Mouse (Mus musculus) liver, embryonic 12.5 days (tissue): Measurements from ENCODE around the gene Slc32a1. TPM values are rescaled to one million over a fixed set of nuclear protein-coding genes. Genes with fewer than 3 reads are reported as not detected.

Experiments used
- ATAC-seq: fragments of 200-750 bp; cut with Nextera tagmentation; 2 replicates; pipeline ENCODE4 v1.8.0; 2017; ENCODE audit warnings: moderate number of reproducible peaks, mild to moderate bottlenecking, moderate library complexity
- H3K27ac ChIP-seq: fragments of 300-500 bp; sonication (generic); 2 replicates; pipeline ENCODE4 v1.5.1; 2016; ENCODE audit warnings: mild to moderate bottlenecking
- H3K27me3 ChIP-seq: fragments of 300-500 bp; sonication (generic); replicated peaks from 2 replicates; pipeline ENCODE4 v1.6.1; 2016; ENCODE audit warnings: mild to moderate bottlenecking, moderate library complexity
- H3K36me3 ChIP-seq: fragments of 300-500 bp; sonication (generic); 2 replicates; pipeline ENCODE4 v1.6.1; 2016; ENCODE audit warnings: mild to moderate bottlenecking, moderate library complexity
- H3K4me1 ChIP-seq: fragments of 300-500 bp; sonication (generic); 2 replicates; pipeline ENCODE4 v1.6.1; 2016
- H3K4me2 ChIP-seq: fragments of 300-500 bp; sonication (generic); 2 replicates; pipeline ENCODE4 v1.6.1; 2016; ENCODE audit warnings: mild to moderate bottlenecking, moderate library complexity
- H3K4me3 ChIP-seq: fragments of 300-500 bp; sonication (generic); 2 replicates; pipeline ENCODE4 v1.5.1; 2016; ENCODE audit warnings: mild to moderate bottlenecking, moderate library complexity
- H3K9ac ChIP-seq: fragments of 300-500 bp; sonication (generic); 2 replicates; pipeline ENCODE4 v1.6.1; 2016; ENCODE audit warnings: mild to moderate bottlenecking, moderate library complexity
- H3K9me3 ChIP-seq: fragments of 300-500 bp; sonication (generic); replicated peaks from 2 replicates; pipeline ENCODE4 v1.6.1; 2016; ENCODE audit warnings: mild to moderate bottlenecking, moderate library complexity
- WGBS: fragments of 180-500 bp; shearing (Covaris S2); methylation state at CpG from one replicate; pipeline ENCODE4 v1.1.7; 2016; ENCODE audit not compliant: insufficient replicate concordance; 5-methylcytosine and 5-hydroxymethylcytosine counted together
- polyA plus RNA-seq: library from polyadenylated mRNA; unstranded; fragments of >200 nt; fragmentation: Nextera tagmentation; extraction: Ambion mirVana; gene quantifications from 2 replicates; pipeline ENCODE4 v1.2.1, GENCODE M21; 2016

Gene Slc32a1
- polyA plus RNA-seq, 1 experiment from 2014 or later: not detected

DNA sequence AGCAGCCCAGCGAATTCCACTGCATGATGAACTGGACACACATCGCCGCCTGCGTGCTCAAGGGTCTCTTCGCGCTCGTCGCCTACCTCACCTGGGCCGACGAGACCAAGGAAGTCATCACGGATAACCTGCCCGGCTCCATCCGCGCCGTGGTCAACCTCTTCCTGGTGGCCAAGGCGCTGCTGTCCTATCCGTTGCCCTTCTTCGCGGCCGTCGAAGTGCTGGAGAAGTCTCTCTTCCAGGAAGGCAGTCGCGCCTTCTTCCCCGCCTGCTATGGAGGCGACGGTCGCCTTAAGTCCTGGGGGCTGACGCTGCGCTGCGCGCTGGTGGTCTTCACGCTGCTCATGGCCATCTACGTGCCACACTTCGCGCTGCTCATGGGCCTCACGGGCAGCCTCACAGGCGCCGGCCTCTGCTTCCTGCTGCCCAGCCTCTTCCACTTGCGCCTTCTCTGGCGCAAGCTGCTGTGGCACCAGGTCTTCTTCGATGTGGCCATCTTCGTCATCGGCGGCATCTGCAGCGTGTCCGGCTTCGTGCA, 3.9 kb downstream of the Slc32a1 start:
- Histone ChIP-seq H3K27ac (no peak overlapping the region), H3K27me3 (peaks cover 100% of the 10 kb centered on the region), H3K9me3 (no peaks in the 10 kb centered on the region), H3K36me3 (no peaks in the 10 kb centered on the region), H3K4me3 (no peak overlapping the region; the same call in 1 of the 2 replicates), H3K4me1 (peaks cover 27% of the 10 kb centered on the region), H3K4me2 (peak overlapping the region; percentile 5; the same call in 1 of the 2 replicates), H3K9ac (no peak overlapping the region)
- ATAC-seq: no peak
- WGBS: 4% methylated on average over 47 of the region's 47 CpGs

DNA sequence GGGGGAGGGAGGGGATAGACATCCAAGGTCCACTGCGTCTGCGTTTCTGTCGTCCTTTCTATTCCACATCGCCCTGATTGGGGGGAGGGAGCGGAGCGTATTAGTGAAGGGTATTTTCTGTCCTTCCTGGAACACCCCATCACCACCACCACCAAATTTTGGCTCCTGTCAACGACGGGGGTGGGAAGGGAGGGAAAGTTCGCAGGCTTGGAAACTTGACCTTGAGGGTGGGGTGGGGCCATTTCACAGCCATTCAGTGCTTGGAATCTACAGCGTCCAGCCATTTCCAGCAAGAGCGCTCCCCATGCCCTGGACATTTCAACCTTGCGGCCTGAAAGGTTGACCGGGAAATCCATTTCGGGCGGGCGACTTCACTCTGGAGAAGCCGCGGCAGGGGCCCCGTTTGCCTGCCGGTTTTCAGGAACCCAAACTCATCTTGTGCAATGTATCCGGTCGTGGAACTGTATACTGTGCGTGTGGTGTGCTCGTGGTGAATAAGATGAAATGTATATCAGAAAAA, 4.7 kb downstream of the Slc32a1 start:
- Histone ChIP-seq H3K4me3 (no peak overlapping the region), H3K27me3 (peaks cover 100% of the 10 kb centered on the region), H3K4me1 (peaks cover 23% of the 10 kb centered on the region), H3K4me2 (0 out of 2 replicates have a peak overlapping the region, but pooled peaks have one; percentile 5), H3K9me3 (no peaks in the 10 kb centered on the region), H3K27ac (no peak overlapping the region), H3K36me3 (no peaks in the 10 kb centered on the region), H3K9ac (no peak overlapping the region)
- no peak for ATAC-seq
- 3% methylated on average over 24 of the region's 24 CpGs for WGBS

DNA sequence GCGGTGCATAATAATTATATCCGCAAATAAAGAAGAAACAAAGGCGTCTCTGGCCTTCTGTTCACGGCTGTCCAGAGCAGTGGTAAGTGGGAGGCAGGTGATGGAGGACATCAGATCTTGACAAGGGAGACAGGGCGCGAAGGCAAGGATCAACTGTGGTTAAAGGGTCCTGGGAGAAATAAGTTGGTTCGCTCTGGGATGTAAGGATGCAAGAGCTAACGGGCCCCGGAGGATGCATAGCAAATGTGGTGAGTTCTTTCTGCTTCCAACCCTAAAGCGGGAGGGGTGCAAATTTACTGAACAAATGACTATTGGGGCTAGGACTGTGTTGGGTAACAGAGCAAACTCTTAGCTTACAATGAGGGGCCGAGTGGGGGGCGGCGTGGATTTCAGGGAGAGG, 5.1 kb downstream of the Slc32a1 start:
- no peaks in the 10 kb centered on the region for H3K36me3 ChIP-seq
- no peak overlapping the region for H3K4me3 ChIP-seq
- no peak for ATAC-seq
- no peak overlapping the region for H3K9ac ChIP-seq
- H3K4me2 ChIP-seq: no peak overlapping the region
- H3K9me3 ChIP-seq: no peaks in the 10 kb centered on the region
- peaks cover 100% of the 10 kb centered on the region for H3K27me3 ChIP-seq
- 8% methylated on average over 13 of the region's 13 CpGs for WGBS
- H3K27ac ChIP-seq: no peak overlapping the region
- H3K4me1 ChIP-seq: peaks cover 18% of the 10 kb centered on the region

DNA sequence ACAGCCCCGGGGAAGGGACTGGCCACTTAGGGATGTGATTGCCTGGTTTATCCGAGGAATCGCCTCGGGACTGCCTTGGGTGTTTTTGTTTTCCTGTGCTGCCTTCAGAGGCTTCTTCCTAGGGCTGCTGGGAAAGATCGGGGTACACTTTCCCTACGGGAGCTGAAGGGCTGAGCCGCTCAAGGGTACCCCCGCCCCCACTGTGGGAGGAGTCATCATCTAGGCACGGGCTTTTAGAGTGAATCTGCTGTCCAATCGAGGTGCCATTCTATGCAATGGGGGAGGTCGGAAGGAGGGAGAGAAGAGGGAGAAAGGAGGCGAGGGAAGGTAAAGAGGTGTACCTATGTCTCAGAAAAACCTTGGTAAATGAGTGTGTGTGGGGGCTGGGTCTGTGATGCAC, 5.7 kb downstream of the Slc32a1 start:
- no peaks in the 10 kb centered on the region for H3K36me3 ChIP-seq
- no peak overlapping the region for H3K4me3 ChIP-seq
- ATAC-seq: no peak
- H3K9me3 ChIP-seq: no peaks in the 10 kb centered on the region
- no peak overlapping the region for H3K4me2 ChIP-seq
- no peak overlapping the region for H3K9ac ChIP-seq
- H3K27ac ChIP-seq: no peak overlapping the region
- peaks cover 100% of the 10 kb centered on the region for H3K27me3 ChIP-seq
- H3K4me1 ChIP-seq: peaks cover 12% of the 10 kb centered on the region; the same call in 1 of the 2 replicates
- 3% methylated on average over 12 of the region's 12 CpGs for WGBS

DNA sequence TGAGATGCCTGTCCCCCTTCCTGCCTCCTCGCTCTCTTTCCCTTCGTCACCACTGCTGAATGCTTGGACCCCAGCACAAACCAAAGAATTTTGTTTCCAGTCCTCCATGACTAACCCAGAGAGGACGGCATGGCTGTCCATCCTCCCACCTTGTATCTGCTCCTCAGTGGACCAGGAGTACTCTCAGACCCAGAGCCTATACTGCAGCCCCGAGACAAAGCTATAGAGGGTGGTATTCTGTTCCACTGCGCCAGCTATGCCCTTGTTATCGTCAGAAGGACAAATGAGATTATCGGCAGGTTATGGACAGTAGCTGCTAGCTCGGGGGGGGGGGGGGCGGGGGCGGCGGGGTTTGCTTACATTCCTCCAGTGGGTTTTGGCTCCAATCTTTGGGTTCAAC, 6.2 kb downstream of the Slc32a1 start:
- Histone ChIP-seq H3K4me1 (peaks cover 12% of the 10 kb centered on the region; the same call in 1 of the 2 replicates), H3K27ac (no peak overlapping the region), H3K4me3 (no peak overlapping the region), H3K4me2 (no peak overlapping the region), H3K36me3 (no peaks in the 10 kb centered on the region), H3K9ac (no peak overlapping the region), H3K27me3 (peaks cover 100% of the 10 kb centered on the region), H3K9me3 (no peaks in the 10 kb centered on the region)
- 8% methylated on average over 11 of the region's 11 CpGs for WGBS
- ATAC-seq: no peak

DNA sequence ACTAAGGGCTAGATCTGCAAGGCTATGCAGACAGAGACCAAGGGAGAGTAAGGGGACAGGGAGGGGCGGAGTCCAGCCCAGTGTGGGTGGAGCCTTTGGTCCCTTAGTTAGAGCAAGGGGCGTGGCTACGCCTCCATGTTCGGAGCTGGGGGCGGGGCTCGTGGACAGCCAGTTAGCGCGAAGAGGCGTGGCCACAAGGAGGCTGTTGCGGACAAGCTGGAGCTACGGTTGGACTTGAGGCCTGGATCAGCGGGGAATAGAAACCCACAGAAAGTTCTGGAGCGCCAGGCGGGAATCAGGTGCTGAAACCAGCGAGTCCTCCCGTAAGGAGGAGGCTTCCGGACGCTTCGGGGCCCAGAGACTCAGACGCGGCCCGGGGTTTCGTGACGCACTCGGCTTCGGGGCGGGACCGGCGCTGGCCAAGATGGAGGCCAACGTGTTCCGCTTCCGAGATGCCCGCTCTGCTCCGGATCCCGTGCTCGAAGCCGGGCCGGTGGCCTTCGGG, 14.2 kb downstream of the Slc32a1 start, which contains the start of gene Actr5:
Gene Actr5 (plus strand): TSS at position 171 of the 505 bp plus-strand sequence.
- H3K27me3 ChIP-seq: peaks cover 25% of the 10 kb centered on the region
- peak; percentile 89 for ATAC-seq
- under 1% methylated on average over 39 of the region's 39 CpGs for WGBS
- H3K36me3 ChIP-seq: peaks cover 34% of the 10 kb centered on the region
- H3K9ac ChIP-seq: peak within 1 kb of the TSS; percentile 85
- H3K4me1 ChIP-seq: peaks cover 35% of the 10 kb centered on the region
- H3K27ac ChIP-seq: peak within 1 kb of the TSS; percentile 79
- H3K9me3 ChIP-seq: no peaks in the 10 kb centered on the region
- H3K4me3 ChIP-seq: peak within 1 kb of the TSS; percentile 96
- H3K4me2 ChIP-seq: peak within 1 kb of the TSS; percentile 77

DNA sequence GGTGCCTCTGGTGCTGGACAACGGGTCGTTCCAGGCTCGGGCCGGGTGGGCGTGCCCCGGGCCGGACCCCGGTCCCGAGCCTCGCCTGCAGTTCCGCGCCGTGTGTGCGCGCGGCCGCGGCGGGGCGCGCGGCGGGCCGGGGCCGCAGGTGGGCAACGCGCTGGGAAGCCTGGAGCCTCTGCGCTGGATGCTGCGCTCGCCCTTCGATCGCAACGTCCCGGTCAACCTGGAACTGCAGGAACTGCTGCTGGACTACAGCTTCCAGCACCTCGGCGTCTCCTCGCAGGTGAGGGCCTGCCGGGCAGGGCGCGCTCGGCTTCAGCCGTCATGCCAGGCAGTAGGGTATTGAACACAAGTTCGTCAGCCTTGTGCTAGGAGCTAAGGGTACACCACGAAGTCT, 14.7 kb downstream of the Slc32a1 start:
- peak overlapping the region; percentile 79 for H3K27ac ChIP-seq

DNA sequence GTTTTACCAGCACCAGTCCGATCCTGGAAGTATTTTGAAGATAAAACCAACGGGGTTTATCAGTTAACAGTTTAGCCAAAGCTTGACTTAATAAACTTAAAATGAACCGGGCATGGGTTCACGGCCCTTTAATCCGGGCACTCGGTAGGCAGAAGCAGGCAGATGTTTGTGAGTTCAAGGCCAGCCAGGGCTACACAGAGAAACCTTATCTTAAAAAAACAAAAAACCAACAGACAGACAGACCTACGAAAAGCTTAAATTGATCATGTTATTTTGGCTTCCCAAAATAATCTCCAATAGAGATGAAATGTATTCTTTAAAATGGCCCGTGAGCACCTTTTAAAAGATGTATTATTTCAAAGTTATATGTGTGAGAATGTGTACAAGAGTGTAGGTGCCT, 15.1 kb downstream of the Slc32a1 start:
- 18% methylated on average over 8 of the region's 8 CpGs for WGBS
- no peak overlapping the region for H3K27ac ChIP-seq

More for the DNA sequence above, 14.7 kb downstream of the Slc32a1 start:
- H3K9me3 ChIP-seq: no peaks in the 10 kb centered on the region
- H3K27me3 ChIP-seq: peaks cover 20% of the 10 kb centered on the region
- peak overlapping the region; percentile 77 for H3K4me2 ChIP-seq
- under 1% methylated on average over 44 of the region's 44 CpGs for WGBS
- ATAC-seq: peak; percentile 65
- peak overlapping the region; percentile 96 for H3K4me3 ChIP-seq
- H3K4me1 ChIP-seq: peaks cover 35% of the 10 kb centered on the region
- H3K9ac ChIP-seq: peak overlapping the region; percentile 85
- peaks cover 38% of the 10 kb centered on the region for H3K36me3 ChIP-seq

DNA sequence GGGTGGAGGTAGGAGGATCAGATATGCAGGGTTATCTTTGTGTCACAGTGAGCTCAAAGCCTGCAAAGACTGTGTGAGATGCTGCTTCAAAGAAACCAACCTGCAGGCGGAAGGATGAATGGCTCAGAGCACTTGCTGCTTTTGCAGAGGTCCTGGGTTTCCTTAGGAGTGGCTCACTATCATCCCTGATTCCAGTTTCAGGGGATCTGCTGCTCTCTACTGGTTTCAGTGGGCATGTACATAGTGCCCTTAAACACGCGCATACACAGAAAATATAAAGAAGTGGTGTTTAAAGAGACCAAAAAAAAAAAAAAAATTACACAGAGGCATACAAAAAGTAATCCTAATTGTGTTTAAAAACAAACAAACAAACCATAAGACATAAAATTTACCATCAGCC, 18.3 kb downstream of the Slc32a1 start:
- ATAC-seq: no peak
- H3K4me2 ChIP-seq: no peak overlapping the region
- no peak overlapping the region for H3K4me3 ChIP-seq
- no peaks in the 10 kb centered on the region for H3K9me3 ChIP-seq
- peaks cover 35% of the 10 kb centered on the region for H3K4me1 ChIP-seq
- H3K36me3 ChIP-seq: peaks cover 74% of the 10 kb centered on the region
- WGBS: 82% methylated on average over 3 of the region's 3 CpGs
- no peak overlapping the region for H3K9ac ChIP-seq
- H3K27me3 ChIP-seq: no peaks in the 10 kb centered on the region
- H3K27ac ChIP-seq: no peak overlapping the region

More for the DNA sequence above, 15.1 kb downstream of the Slc32a1 start:
- Histone ChIP-seq H3K9ac (peak overlapping the region; percentile 85), H3K4me1 (peaks cover 35% of the 10 kb centered on the region), H3K9me3 (no peaks in the 10 kb centered on the region), H3K4me3 (peak overlapping the region; percentile 96), H3K36me3 (peaks cover 43% of the 10 kb centered on the region), H3K27me3 (peaks cover 15% of the 10 kb centered on the region), H3K4me2 (peak overlapping the region; percentile 77)
- ATAC-seq: no peak

DNA sequence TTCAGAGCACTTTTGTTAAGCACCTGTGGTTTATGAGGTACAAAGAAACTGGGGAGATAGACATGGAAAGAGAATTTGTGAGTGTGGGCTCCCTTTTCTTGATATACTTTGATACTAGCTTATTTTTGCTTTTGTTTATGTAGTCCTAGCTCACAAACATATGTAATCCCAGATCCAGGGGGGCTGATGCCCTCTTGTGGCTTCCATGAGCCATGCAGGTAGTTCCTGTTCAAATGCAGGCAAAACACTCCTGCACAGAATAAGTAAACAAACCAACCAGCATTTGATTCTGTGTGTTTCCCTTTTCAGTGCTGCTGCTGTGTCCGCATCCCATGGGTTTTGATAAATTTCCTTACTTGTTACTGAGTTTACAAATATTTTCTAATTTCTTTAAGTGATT, 18.8 kb downstream of the Slc32a1 start:
- 71% methylated on average over 1 of the region's 1 CpGs for WGBS
- Histone ChIP-seq H3K4me2 (no peak overlapping the region), H3K36me3 (peaks cover 77% of the 10 kb centered on the region), H3K27ac (no peak overlapping the region), H3K4me3 (no peak overlapping the region), H3K9ac (no peak overlapping the region), H3K4me1 (peaks cover 30% of the 10 kb centered on the region), H3K9me3 (no peaks in the 10 kb centered on the region), H3K27me3 (no peaks in the 10 kb centered on the region)
- ATAC-seq: no peak

DNA sequence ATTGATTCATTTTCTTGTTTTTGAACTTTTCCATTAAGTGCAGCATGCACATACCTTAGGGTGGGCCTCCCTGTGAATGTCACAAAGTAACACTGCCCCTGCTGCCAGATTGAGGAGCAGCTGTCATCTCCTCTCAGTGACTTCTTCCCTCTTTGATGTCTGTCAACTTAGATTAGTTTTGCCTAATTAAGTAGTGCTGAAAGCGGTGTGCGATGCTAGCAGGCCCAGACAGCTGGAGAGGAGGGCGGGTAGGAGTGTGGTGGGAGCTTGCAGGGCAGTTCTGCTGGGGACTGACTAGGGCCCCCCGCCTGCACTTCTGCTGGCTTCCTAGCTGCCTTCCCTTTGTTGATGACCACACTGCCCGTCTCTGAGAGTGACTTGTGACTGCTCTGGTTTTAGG, 21.3 kb downstream of the Slc32a1 start:
- 86% methylated on average over 5 of the region's 5 CpGs for WGBS

DNA sequence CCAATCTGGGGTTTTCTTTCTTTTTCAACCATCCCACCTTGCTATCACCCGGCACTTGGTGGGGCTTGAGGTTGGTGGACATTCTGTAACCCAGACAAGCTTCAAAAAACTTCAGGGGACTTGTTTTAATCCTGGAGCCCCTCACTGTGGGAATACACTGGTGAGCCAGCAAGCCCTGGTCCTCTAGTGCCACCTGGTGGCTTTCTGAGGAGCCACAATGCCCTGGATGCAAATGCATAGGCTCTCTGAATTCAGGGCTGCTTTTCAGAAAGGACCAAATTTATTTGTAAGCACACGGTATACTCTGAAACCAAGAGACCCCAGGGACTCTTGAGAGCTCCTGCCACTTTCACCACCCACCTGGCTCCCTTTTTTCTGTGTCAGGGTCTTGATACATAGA, 31.3 kb downstream of the Slc32a1 start:
- no peak overlapping the region for H3K4me3 ChIP-seq
- 14% methylated on average over 2 of the region's 2 CpGs for WGBS
- 0 out of 2 replicates have a peak, but pooled peaks cover 5% of the 10 kb centered on the region for H3K9me3 ChIP-seq
- H3K4me2 ChIP-seq: no peak overlapping the region
- H3K27ac ChIP-seq: no peak overlapping the region
- no peaks in the 10 kb centered on the region for H3K27me3 ChIP-seq
- H3K9ac ChIP-seq: no peak overlapping the region
- no peak for ATAC-seq
- peaks cover 44% of the 10 kb centered on the region for H3K36me3 ChIP-seq
- no peaks in the 10 kb centered on the region for H3K4me1 ChIP-seq

More for the DNA sequence above, 21.3 kb downstream of the Slc32a1 start:
- no peak for ATAC-seq
- no peak overlapping the region for H3K27ac ChIP-seq
- H3K36me3 ChIP-seq: peaks cover 95% of the 10 kb centered on the region
- H3K4me1 ChIP-seq: peaks cover 12% of the 10 kb centered on the region
- H3K9ac ChIP-seq: no peak overlapping the region
- no peaks in the 10 kb centered on the region for H3K9me3 ChIP-seq
- H3K27me3 ChIP-seq: no peaks in the 10 kb centered on the region
- no peak overlapping the region for H3K4me3 ChIP-seq
- no peak overlapping the region for H3K4me2 ChIP-seq
